Mouse (Mus musculus) heart, embryonic 14.5 days (tissue): Measurements from ENCODE around the gene Nme4. TPM values are rescaled to one million over a fixed set of nuclear protein-coding genes. Genes with fewer than 3 reads are reported as not detected.

Experiments used
- ATAC-seq: fragments of 200-750 bp; cut with Nextera tagmentation; 2 replicates; pipeline ENCODE4 v1.8.0; 2017; ENCODE audit warnings: low read depth, moderate TSS enrichment; ENCODE audit not compliant: insufficient number of reproducible peaks, insufficient read depth, low FRiP score
- H3K27ac ChIP-seq, 2 experiments: fragments of 200-500 bp in 1 of 2; fragments of 300-500 bp in 1 of 2; sonication (generic) in 1 of 2; replicated peaks in 1 of 2; 2 replicates each; pipeline ENCODE4 v1.5.1; 2012 to 2014; ENCODE audit warnings: low read depth in 2 of 2, low read length in 2 of 2, control low read depth in 1 of 2, mild to moderate bottlenecking in 1 of 2, mixed read lengths in 1 of 2; ENCODE audit not compliant: control insufficient read depth in 1 of 2, insufficient read depth in 1 of 2
- H3K27me3 ChIP-seq: fragments of 300-500 bp; sonication (generic); 2 replicates; pipeline ENCODE4 v1.6.1; 2014; ENCODE audit warnings: mild to moderate bottlenecking, low read length, control low read depth; ENCODE audit not compliant: control insufficient read depth, insufficient read depth
- H3K36me3 ChIP-seq: fragments of 300-500 bp; sonication (generic); 2 replicates; pipeline ENCODE4 v1.6.1; 2014; ENCODE audit warnings: mild to moderate bottlenecking, control low read depth, low read length, mixed read lengths; ENCODE audit not compliant: control insufficient read depth, insufficient read depth
- H3K4me1 ChIP-seq, 2 experiments: fragments of 200-500 bp in 1 of 2; fragments of 300-500 bp in 1 of 2; sonication (generic) in 1 of 2; 2 replicates each; pipeline ENCODE4 v1.6.1; 2012 to 2014; ENCODE audit warnings: low read length in 2 of 2, control low read depth in 1 of 2, mixed read lengths in 1 of 2; ENCODE audit not compliant: control insufficient read depth in 2 of 2, insufficient read depth in 2 of 2
- H3K4me2 ChIP-seq: fragments of 300-500 bp; sonication (generic); 2 replicates; pipeline ENCODE4 v1.6.1; 2014; ENCODE audit warnings: mild to moderate bottlenecking, low read length
- H3K4me3 ChIP-seq, 2 experiments: fragments of 200-500 bp in 1 of 2; fragments of 300-500 bp in 1 of 2; sonication (generic) in 1 of 2; 2 replicates each; pipeline ENCODE4 v1.5.1; 2012 to 2014; ENCODE audit warnings: low read length in 2 of 2, mild to moderate bottlenecking in 2 of 2, control low read depth in 1 of 2, low read depth in 1 of 2, moderate library complexity in 1 of 2; ENCODE audit not compliant: control insufficient read depth in 1 of 2, insufficient read depth in 1 of 2
- H3K9ac ChIP-seq: fragments of 300-500 bp; sonication (generic); 2 replicates; pipeline ENCODE4 v1.6.1; 2014; ENCODE audit warnings: mild to moderate bottlenecking, low read length
- H3K9me3 ChIP-seq: fragments of 300-500 bp; sonication (generic); 2 replicates; pipeline ENCODE4 v1.6.1; 2016; ENCODE audit warnings: low read length, control low read depth; ENCODE audit not compliant: control insufficient read depth
- WGBS: fragments of 180-500 bp; shearing (Covaris S2); extraction: QIAGEN DNeasy Blood & Tissue Kit; methylation state at CpG from one replicate; pipeline ENCODE4 v1.1.7; 2014; 5-methylcytosine and 5-hydroxymethylcytosine counted together
- polyA plus RNA-seq: library from polyadenylated mRNA; unstranded; fragments of >200 nt; fragmentation: Nextera tagmentation; extraction: Ambion mirVana; gene quantifications from 2 replicates; pipeline ENCODE4 v1.2.1, GENCODE M21; 2014

Nme4 gene
- polyA plus RNA-seq, 1 experiment from 2014 or later = 68.2 TPM

GRCm38 (mm10) chr17:26078851-26079250 lies 16.6 kb downstream of the Nme4 start:
- Histone ChIP-seq H3K27me3 (no peaks in the 10 kb centered on the region), H3K9me3 (no peaks in the 10 kb centered on the region), H3K4me1 (no peaks in the 10 kb centered on the region), H3K36me3 (peaks cover 19% of the 10 kb centered on the region), H3K4me2 (no peak overlapping the region), H3K27ac (no peak overlapping the region), H3K4me3 (no peak overlapping the region), H3K9ac (no peak overlapping the region)
- no peak for ATAC-seq
- WGBS = 69% methylated on average over 2 of the region's 2 CpGs

DNA sequence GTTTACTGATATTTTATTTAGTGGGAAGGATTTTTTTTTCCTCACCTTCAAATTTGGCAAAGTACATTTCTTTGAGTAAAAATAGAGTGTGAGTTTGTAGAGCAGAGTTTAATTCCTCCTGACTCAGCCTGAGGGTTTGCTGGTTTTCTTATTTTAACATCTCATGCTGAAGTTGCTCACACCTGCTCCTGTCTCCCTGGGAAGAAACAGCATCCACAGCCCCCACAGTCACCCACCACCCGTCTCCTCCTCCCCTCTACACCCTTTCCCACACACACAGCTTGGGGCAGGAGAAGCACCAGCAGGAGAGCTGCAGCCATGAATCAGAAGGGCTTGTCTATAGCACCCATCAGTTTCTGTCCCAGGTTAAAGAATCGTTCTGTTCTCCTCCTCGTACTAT lies 20.2 kb downstream of the Nme4 start:
- Histone ChIP-seq H3K4me3 (no peak overlapping the region), H3K4me2 (no peak overlapping the region), H3K4me1 (0 out of 4 replicates have a peak, but pooled peaks cover 0 to 1% of the 10 kb centered on the region in 2 experiments), H3K27me3 (no peaks in the 10 kb centered on the region), H3K9ac (no peak overlapping the region), H3K36me3 (no peaks in the 10 kb centered on the region), H3K27ac (no peak overlapping the region), H3K9me3 (no peaks in the 10 kb centered on the region)
- no peak for ATAC-seq
- WGBS = 57% methylated on average over 3 of the region's 3 CpGs

- H3K27ac ChIP-seq = no peak overlapping the region
- H3K4me2 ChIP-seq = peak overlapping the region; percentile 99
- peak overlapping the region; percentile 85 for H3K9ac ChIP-seq
- no peaks in the 10 kb centered on the region for H3K27me3 ChIP-seq
- H3K4me3 ChIP-seq = peak overlapping the region; percentile 76 to 88; a peak in 2 of 4 replicates
- H3K9me3 ChIP-seq = no peaks in the 10 kb centered on the region
- no peaks in the 10 kb centered on the region; the same call in 1 of the 2 replicates for H3K36me3 ChIP-seq
- H3K4me1 ChIP-seq = peaks cover 20 to 37% of the 10 kb centered on the region in 2 experiments
- no peak for ATAC-seq
- WGBS = 24% methylated on average over 6 of the region's 6 CpGs
Observed at GRCm38 (mm10) chr17:26070136-26070535, 25.3 kb downstream of the Nme4 start.

DNA sequence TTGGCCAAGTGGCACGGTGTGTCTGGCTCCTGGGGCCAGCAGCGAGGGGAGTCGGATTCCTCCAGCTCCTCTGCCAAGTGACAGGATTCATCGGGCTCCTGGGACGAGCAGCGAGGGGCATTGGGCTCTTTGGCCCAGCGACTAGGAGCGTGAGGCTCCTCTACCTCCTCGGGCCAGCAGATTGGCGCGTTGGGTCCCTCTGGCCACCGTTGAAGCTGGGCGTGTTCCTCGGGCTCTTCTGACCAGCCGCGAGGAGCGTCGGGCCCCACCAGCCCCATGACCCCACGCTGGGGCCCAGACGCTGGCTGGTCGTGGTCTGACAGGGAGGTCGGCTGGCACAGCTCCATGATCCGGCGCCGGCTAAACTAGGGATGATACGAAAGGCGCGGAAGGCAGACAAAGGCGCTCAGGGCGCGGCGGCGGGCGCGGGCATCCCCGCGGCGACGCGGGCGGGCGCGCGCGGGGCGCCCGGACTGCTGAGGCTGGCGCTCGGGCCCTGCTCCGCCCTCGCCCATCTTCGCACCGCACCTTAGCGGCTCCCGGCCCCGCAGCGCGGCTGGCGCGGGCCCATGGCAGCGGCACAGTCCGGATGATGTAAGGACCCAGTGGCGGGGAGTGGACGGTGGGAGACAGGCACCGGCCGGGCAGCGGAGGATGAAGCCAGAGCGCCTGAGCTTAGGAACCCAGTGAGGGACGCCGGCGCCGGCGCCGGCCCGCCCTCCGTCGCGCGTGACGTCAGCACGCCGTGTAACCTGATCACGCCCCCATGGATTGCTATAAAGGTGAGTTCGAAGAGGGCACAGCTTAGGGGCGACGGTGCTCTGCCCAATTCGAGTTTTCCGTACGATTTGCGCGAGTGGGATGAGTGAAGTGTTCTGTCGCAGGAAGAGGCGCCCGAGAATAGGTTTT lies 26.3 kb downstream of the Nme4 start, which contains the start of gene Rab11fip3:
Gene Rab11fip3, minus strand, starts transcription at position 725 of the 909 bp plus-strand sequence.
- H3K27ac ChIP-seq = peak within 1 kb of the TSS; percentile 46 to 79
- peak within 1 kb of the TSS; percentile 76 to 88 for H3K4me3 ChIP-seq
- H3K36me3 ChIP-seq = no peaks in the 10 kb centered on the region; the same call in 1 of the 2 replicates
- H3K27me3 ChIP-seq = no peaks in the 10 kb centered on the region
- peak; percentile 84 for ATAC-seq
- peak within 1 kb of the TSS; percentile 85 for H3K9ac ChIP-seq
- H3K9me3 ChIP-seq = no peaks in the 10 kb centered on the region
- peaks cover 23 to 45% of the 10 kb centered on the region in 2 experiments for H3K4me1 ChIP-seq
- WGBS = under 1% methylated on average over 94 of the region's 94 CpGs
- peak within 1 kb of the TSS; percentile 99 for H3K4me2 ChIP-seq

DNA sequence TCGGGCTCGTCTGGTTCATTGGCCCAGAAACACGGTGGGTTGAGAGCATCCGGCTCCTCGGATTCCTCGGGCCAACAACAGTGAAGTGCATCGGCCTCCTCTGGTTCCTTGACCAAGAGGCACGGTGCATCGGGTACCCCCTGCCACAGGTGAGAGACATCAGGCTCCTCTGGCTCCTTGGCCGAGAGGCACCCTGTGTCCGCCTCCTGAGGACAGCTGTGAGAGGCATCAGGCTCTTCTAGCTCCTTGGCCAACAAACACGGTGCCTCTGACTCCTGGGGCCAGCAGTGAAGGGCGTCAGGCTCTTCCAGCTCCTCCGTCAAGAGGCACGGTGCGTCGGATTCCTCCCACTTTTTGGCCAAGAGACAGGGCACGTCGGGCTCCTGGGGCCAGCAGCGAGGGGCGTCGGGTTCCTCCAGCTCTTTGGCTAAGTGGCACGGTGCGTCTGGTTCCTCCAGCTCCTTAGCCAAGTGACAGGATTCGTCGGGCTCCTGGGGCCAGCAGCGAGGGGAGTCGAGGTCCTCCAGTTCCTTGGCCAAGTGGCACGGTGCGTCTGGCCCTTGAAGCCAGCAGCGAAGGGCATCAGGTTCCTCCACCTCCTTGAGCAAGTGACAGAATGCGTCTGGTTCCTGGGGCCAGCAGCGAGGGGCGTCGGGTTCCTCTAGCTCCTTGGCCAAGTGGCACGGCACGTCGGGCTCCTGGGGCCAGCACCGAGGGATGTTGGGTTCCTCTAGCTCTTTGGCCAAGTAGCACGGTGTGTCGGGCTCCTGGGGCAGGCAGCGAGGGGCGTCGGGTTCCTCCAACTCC lies 27.2 kb downstream of the Nme4 start:
- H3K4me1 ChIP-seq = peaks cover 23 to 45% of the 10 kb centered on the region in 2 experiments
- 2% methylated on average over 44 of the region's 44 CpGs for WGBS
- no peaks in the 10 kb centered on the region for H3K9me3 ChIP-seq
- peak; percentile 1; the same call in 1 of the 2 replicates for ATAC-seq
- H3K4me2 ChIP-seq = peak overlapping the region; percentile 99
- H3K9ac ChIP-seq = peak overlapping the region; percentile 85
- peak overlapping the region; percentile 76 to 88 for H3K4me3 ChIP-seq
- no peaks in the 10 kb centered on the region for H3K27me3 ChIP-seq
- 0 out of 4 replicates have a peak overlapping the region, but pooled peaks of 1 of the 2 experiments have one; percentile 79 for H3K27ac ChIP-seq
- no peaks in the 10 kb centered on the region; the same call in 1 of the 2 replicates for H3K36me3 ChIP-seq

- 0 out of 2 replicates have a peak overlapping the region, but pooled peaks have one; percentile 85 for H3K9ac ChIP-seq
- no peaks in the 10 kb centered on the region for H3K27me3 ChIP-seq
- 93% methylated on average over 7 of the region's 7 CpGs for WGBS
- H3K27ac ChIP-seq = no peak overlapping the region
- peaks cover 23 to 45% of the 10 kb centered on the region in 2 experiments for H3K4me1 ChIP-seq
- no peak for ATAC-seq
- no peaks in the 10 kb centered on the region; the same call in 1 of the 2 replicates for H3K36me3 ChIP-seq
- H3K4me2 ChIP-seq = peak overlapping the region; percentile 99
- H3K9me3 ChIP-seq = no peaks in the 10 kb centered on the region
- H3K4me3 ChIP-seq = peak overlapping the region; percentile 8 to 88; a peak in 3 of 4 replicates
Observed at GRCm38 (mm10) chr17:26066488-26067020, 28.8 kb downstream of the Nme4 start.

GRCm38 (mm10) chr17:26064916-26065315 lies 30.5 kb downstream of the Nme4 start:
- H3K27me3 ChIP-seq = no peaks in the 10 kb centered on the region
- H3K4me2 ChIP-seq = peak overlapping the region; percentile 26; the same call in 1 of the 2 replicates
- ATAC-seq = no peak
- peak overlapping the region; percentile 0 to 10; a peak in 2 of 4 replicates for H3K27ac ChIP-seq
- H3K4me3 ChIP-seq = no peak overlapping the region
- H3K36me3 ChIP-seq = no peaks in the 10 kb centered on the region; the same call in 1 of the 2 replicates
- 63% methylated on average over 6 of the region's 6 CpGs for WGBS
- H3K9me3 ChIP-seq = no peaks in the 10 kb centered on the region
- H3K9ac ChIP-seq = peak overlapping the region; percentile 44
- peaks cover 21 to 41% of the 10 kb centered on the region in 2 experiments for H3K4me1 ChIP-seq
